Mouse (Mus musculus): ENCODE results near the gene Steap2.

DNA sequence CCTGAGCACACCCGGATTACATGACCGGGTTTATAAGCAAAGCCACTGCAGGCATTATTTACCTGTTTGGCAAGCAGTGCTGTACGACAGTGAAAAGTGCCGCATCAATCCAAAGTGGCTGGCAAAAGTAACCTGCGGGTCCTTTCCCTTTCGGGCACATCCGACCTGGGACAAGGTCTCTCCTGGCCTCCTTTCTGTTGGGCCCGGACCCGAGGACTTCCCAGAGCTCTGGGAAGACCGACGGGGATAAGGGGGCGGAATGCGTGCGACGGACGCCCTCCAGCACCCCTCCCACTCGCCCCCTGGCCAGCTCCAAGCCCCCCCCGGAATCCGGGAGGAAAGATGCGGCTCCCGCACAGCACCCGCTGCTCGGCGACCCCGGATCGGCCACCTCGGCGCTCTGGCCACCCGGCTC is 830 bp downstream of the Steap2 start:
- no peak for TF ChIP-seq CTCF (IDR thresholded peaks at IDR 0.05; ENCODE audit: borderline replicate concordance, insufficient read depth, low read length)
- no peak for TF ChIP-seq POLR2A (IDR thresholded peaks at IDR 0.05; ENCODE audit: low read depth, low read length)
